Mouse (Mus musculus) thymus, adult 2 months (tissue): ENCODE measurements around the gene P3h2.

Experiments used
- CTCF ChIP-seq: fragments of 200-500 bp; IDR thresholded peaks from 2 replicates; pipeline ENCODE4 v1.5.1; 2012; ENCODE audit warnings: mild to moderate bottlenecking, control low read depth, low read length, moderate library complexity, borderline replicate concordance; ENCODE audit not compliant: control insufficient read depth, poor library complexity, insufficient read depth; ENCODE audit errors: extremely low read depth
- POLR2A ChIP-seq: fragments of 200-500 bp; IDR thresholded peaks from 2 replicates; pipeline ENCODE4 v1.6.1; 2012; ENCODE audit warnings: mild to moderate bottlenecking, low read length, control low read depth, moderate library complexity; ENCODE audit not compliant: control insufficient read depth, poor library complexity, insufficient read depth; ENCODE audit errors: extremely low read depth

- no peak for TF ChIP-seq CTCF
- TF ChIP-seq POLR2A = no peak
Observed at GRCm38 (mm10) chr16:26024543-26024942, 81.0 kb downstream of the P3h2 start.
